Comparison of ENCODE assay signal across 8 mouse cellular contexts in genomic region chr17:22866845-22867481, GRCm38 (mm10). TPM values are rescaled to one million over a fixed set of nuclear protein-coding genes. Genes with fewer than 3 reads are reported as not detected.
A peak's percentile ranks its signal among the peaks of the same experiment; 100 is the strongest.
DNase-seq lines count a peak whose midpoint lies in the region; ATAC-seq lines count a peak whose summit lies in the region.

Gene Zfp945 (minus strand): TSS chr17:22867134.

- WGBS in hindbrain, embryonic 13.5 days = under 1% methylated on average over 20 of the region's 20 CpGs

- peak; percentile 97 for ATAC-seq in hindbrain, embryonic 13.5 days (ENCODE audit: low FRiP score)

- peak within 1 kb of the TSS; percentile 64 for H3K4me3 ChIP-seq in hindbrain, embryonic 13.5 days

- peak within 1 kb of the TSS; percentile 85 for H3K27ac ChIP-seq in hindbrain, embryonic 13.5 days

- no peaks in the 10 kb centered on the region for H3K27me3 ChIP-seq in hindbrain, embryonic 13.5 days

- peak within 1 kb of the TSS; percentile 77 for H3K4me2 ChIP-seq in hindbrain, embryonic 13.5 days

- H3K4me1 ChIP-seq in hindbrain, embryonic 13.5 days (replicated peaks) = peaks cover 14% of the 10 kb centered on the region

- H3K36me3 ChIP-seq in hindbrain, embryonic 13.5 days = peaks cover 19% of the 10 kb centered on the region

- peak within 1 kb of the TSS; percentile 75 for H3K9ac ChIP-seq in hindbrain, embryonic 13.5 days

- peak; percentile 53 for DNase-seq in T-cell, adult 2 months (ENCODE audit: low spot score)
- peak; percentile 37 to 53 for DNase-seq in cerebellum, postnatal 36 days
- peak; percentile 33 to 46 for DNase-seq in frontal cortex, postnatal 25 days (ENCODE audit: low spot score in 2 of 2)
- peak; percentile 57 to 65 for DNase-seq in layer of hippocampus, postnatal 14 days (ENCODE audit: low spot score in 2 of 2)
- DNase-seq in lung, postnatal 10 days = peak; percentile 87
- peak; percentile 66 for DNase-seq in ovary, postnatal 36 days (ENCODE audit: low spot score)
- peak; percentile 36 to 41 for DNase-seq in thymus, postnatal 36 days

- H3K9me3 ChIP-seq in hindbrain, embryonic 13.5 days = no peaks in the 10 kb centered on the region

RNA-seq across cellular contexts. Expression of gene Zfp945, which starts in this region (rescaled TPM):
- polyA plus RNA-seq in hindbrain, embryonic 13.5 days (2015; fragmentation: Nextera tagmentation; extraction: Ambion mirVana) = 22.4 and 22.7 TPM in 2 replicates
- total RNA-seq in layer of hippocampus, postnatal 14 days (2021) = 10 to 100 TPM; 14.8 to 16.9 TPM

Comparison
In these comparisons a context has a peak if more than half of its experiments do, and no peak if none do; other contexts are left out.
1. Peak in every context shown above with its lines: DNase-seq, ATAC-seq, H3K4me3 ChIP-seq and H3K27ac ChIP-seq.